In genomic region chr7:25348861-25349260, GRCm38 (mm10) we compare ENCODE assay signal across 21 mouse cellular contexts. TPM values are rescaled to one million over a fixed set of nuclear protein-coding genes. Genes with fewer than 3 reads are reported as not detected.
"Had no signal": no experiment of that assay in that cellular context is flagged by ENCODE, and none has a peak within 500 bp of the region (broad histone marks: within the 10 kb centered on the region; RNA-seq: fewer than 3 reads in every experiment).

No protein-coding gene starts in this region.

- H3K4me1 ChIP-seq: intestine, embryonic 15.5 days; limb, embryonic 12.5 days; limb, embryonic 15.5 days; midbrain, embryonic 12.5 days; midbrain, embryonic 15.5 days; neural tube, embryonic 12.5 days; neural tube, embryonic 15.5 days had no signal

- H3K4me3 ChIP-seq: intestine, embryonic 15.5 days; limb, embryonic 12.5 days; limb, embryonic 15.5 days; midbrain, embryonic 12.5 days; midbrain, embryonic 15.5 days; neural tube, embryonic 12.5 days; neural tube, embryonic 15.5 days had no signal

- H3K9ac ChIP-seq: intestine, embryonic 15.5 days; limb, embryonic 12.5 days; limb, embryonic 15.5 days; liver, embryonic 14.5 days; liver, postnatal 0 days; lung, embryonic 14.5 days; midbrain, embryonic 12.5 days; midbrain, embryonic 15.5 days; neural tube, embryonic 12.5 days; neural tube, embryonic 15.5 days had no signal

- H3K27ac ChIP-seq: intestine, embryonic 15.5 days; kidney, postnatal 0 days; limb, embryonic 12.5 days; limb, embryonic 15.5 days; liver, embryonic 14.5 days; macrophage; midbrain, embryonic 12.5 days; midbrain, embryonic 15.5 days; neural tube, embryonic 12.5 days; neural tube, embryonic 15.5 days had no signal

- H3K27me3 ChIP-seq: intestine, embryonic 15.5 days; limb, embryonic 12.5 days; limb, embryonic 15.5 days; midbrain, embryonic 12.5 days; midbrain, embryonic 15.5 days; neural tube, embryonic 12.5 days; neural tube, embryonic 15.5 days had no signal

- H3K4me2 ChIP-seq: intestine, embryonic 15.5 days; limb, embryonic 12.5 days; limb, embryonic 15.5 days; liver, embryonic 11.5 days; lung, embryonic 14.5 days; midbrain, embryonic 12.5 days; midbrain, embryonic 15.5 days; neural tube, embryonic 12.5 days; neural tube, embryonic 15.5 days had no signal

- DNase-seq: left cerebral cortex, postnatal 4 days; liver, postnatal 0 days; lung, embryonic 14.5 days; right cerebral cortex, adult 18-20 months; right cerebral cortex, postnatal 14 days; right cerebral cortex, postnatal 4 days; thymus, postnatal 25 days had no signal

- H3K9me3 ChIP-seq: intestine, embryonic 15.5 days; midbrain, embryonic 15.5 days; neural tube, embryonic 12.5 days; neural tube, embryonic 15.5 days had no signal

- ATAC-seq: intestine, embryonic 15.5 days; liver, postnatal 0 days; lung, postnatal 0 days; midbrain, embryonic 15.5 days had no signal

RNA-seq across cellular contexts. Expression of gene Cnfn, which starts 20.7 kb away (rescaled TPM):
- polyA plus RNA-seq: kidney, postnatal 0 days; limb, embryonic 12.5 days; liver, embryonic 11.5 days; liver, embryonic 14.5 days; liver, postnatal 0 days; lung, embryonic 14.5 days; lung, postnatal 0 days; macrophage; midbrain, embryonic 12.5 days; midbrain, embryonic 15.5 days; neural tube, embryonic 12.5 days; stomach, embryonic 14.5 days had no signal

RNA-seq across cellular contexts. Expression of gene Tmem145, which starts 43.0 kb away (rescaled TPM):
- polyA plus RNA-seq: liver, embryonic 14.5 days; liver, postnatal 0 days; lung, postnatal 0 days; macrophage; thymus, postnatal 0 days had no signal

RNA-seq across cellular contexts. Expression of gene Prr19, which starts 47.6 kb away (rescaled TPM):
- polyA plus RNA-seq: liver, postnatal 0 days; lung, postnatal 0 days; macrophage had no signal
